Mouse (Mus musculus) liver, embryonic 13.5 days (tissue): ENCODE measurements around the gene Rad51b. TPM values are rescaled to one million over a fixed set of nuclear protein-coding genes. Genes with fewer than 3 reads are reported as not detected.
A peak's percentile ranks its signal among the peaks of the same experiment; 100 is the strongest.

Experiments used
- ATAC-seq: fragments of 200-750 bp; cut with Nextera tagmentation; 2 replicates; pipeline ENCODE4 v1.8.0; 2017; ENCODE audit warnings: low read depth, mild to moderate bottlenecking, moderate number of reproducible peaks, moderate library complexity
- DNase-seq: peaks from one replicate; pipeline ENCODE4 v3.0.0; 2022
- H3K27ac ChIP-seq: fragments of 300-500 bp; sonication (generic); 2 replicates; pipeline ENCODE4 v1.5.1; 2015; ENCODE audit warnings: moderate library complexity, mild to moderate bottlenecking, inconsistent platforms
- H3K27me3 ChIP-seq: fragments of 300-500 bp; sonication (generic); 2 replicates; pipeline ENCODE4 v1.6.1; 2015; ENCODE audit warnings: mild to moderate bottlenecking, inconsistent platforms
- H3K36me3 ChIP-seq: fragments of 300-500 bp; sonication (generic); 2 replicates; pipeline ENCODE4 v1.6.1; 2015; ENCODE audit warnings: mild to moderate bottlenecking, inconsistent platforms
- H3K4me1 ChIP-seq: fragments of 300-500 bp; sonication (generic); replicated peaks from 2 replicates; pipeline ENCODE4 v1.6.1; 2015; ENCODE audit warnings: inconsistent platforms
- H3K4me2 ChIP-seq: fragments of 300-500 bp; sonication (generic); 2 replicates; pipeline ENCODE4 v1.6.1; 2015; ENCODE audit warnings: inconsistent platforms, mild to moderate bottlenecking, moderate library complexity
- H3K4me3 ChIP-seq: fragments of 300-500 bp; sonication (generic); replicated peaks from 2 replicates; pipeline ENCODE4 v1.5.1; 2015; ENCODE audit warnings: mild to moderate bottlenecking, inconsistent platforms
- H3K9ac ChIP-seq: fragments of 300-500 bp; sonication (generic); 2 replicates; pipeline ENCODE4 v1.6.1; 2015; ENCODE audit warnings: mild to moderate bottlenecking, inconsistent platforms
- H3K9me3 ChIP-seq: fragments of 300-500 bp; sonication (generic); replicated peaks from 2 replicates; pipeline ENCODE4 v1.6.1; 2016; ENCODE audit warnings: inconsistent platforms
- WGBS: fragments of 180-500 bp; shearing (Covaris S2); methylation state at CpG from one replicate; pipeline ENCODE4 v1.1.7; 2015; ENCODE audit not compliant: insufficient replicate concordance; 5-methylcytosine and 5-hydroxymethylcytosine counted together
- polyA plus RNA-seq: library from polyadenylated mRNA; unstranded; fragments of >200 nt; fragmentation: Nextera tagmentation; extraction: Ambion mirVana; gene quantifications from 2 replicates; pipeline ENCODE4 v1.2.1, GENCODE M21; 2015

The Rad51b gene
- polyA plus RNA-seq, 1 experiment from 2014 or later, result 5.5 TPM

DNA sequence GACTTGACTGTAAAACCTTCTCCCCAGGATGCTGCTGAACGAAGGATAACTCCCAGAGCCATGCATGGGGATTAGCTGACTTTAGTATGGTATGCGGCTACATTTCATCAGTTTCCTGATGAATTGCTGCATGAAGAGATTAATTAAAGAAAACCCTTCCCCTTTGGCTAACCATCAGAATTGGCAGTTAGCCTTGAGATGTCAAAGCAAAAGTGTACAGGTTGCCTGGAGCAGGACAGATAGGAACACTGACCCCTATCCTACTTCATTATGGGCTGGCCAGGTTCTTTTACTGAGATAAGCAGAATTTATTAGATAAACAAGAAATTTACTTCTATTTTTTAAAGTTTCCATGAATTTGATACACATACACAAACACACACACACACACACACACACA, 85.3 kb downstream of the Rad51b start:
- Histone ChIP-seq H3K4me3 (no peak overlapping the region), H3K4me2 (no peak overlapping the region), H3K27me3 (no peaks in the 10 kb centered on the region), H3K36me3 (no peaks in the 10 kb centered on the region), H3K4me1 (peaks cover 27% of the 10 kb centered on the region), H3K9me3 (no peaks in the 10 kb centered on the region), H3K27ac (no peak overlapping the region), H3K9ac (no peak overlapping the region)
- ATAC-seq, result no peak
- WGBS, result 74% methylated on average over 2 of the region's 2 CpGs
- DNase-seq, result no peak

DNA sequence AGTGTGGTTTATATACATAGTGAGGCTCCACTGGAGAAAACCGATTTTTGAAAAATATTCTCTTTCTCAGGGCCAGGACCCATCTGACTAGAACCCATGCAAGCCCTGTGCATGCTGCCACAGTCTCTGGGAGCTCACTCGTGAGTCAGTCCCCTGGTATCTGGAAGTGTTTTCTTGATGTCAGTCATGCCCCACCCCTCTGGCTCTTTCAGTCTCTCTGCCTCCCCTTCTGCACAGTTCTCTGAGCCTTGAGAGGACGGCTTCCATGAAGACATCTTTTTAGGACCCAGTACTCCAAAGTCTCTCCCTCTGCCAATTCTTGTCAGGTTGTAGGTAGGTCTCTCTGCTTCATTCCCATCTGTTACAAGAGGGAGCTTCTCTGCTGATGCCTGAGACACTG, 86.5 kb downstream of the Rad51b start:
- WGBS, result 41% methylated on average over 3 of the region's 3 CpGs
- no peak for ATAC-seq

DNA sequence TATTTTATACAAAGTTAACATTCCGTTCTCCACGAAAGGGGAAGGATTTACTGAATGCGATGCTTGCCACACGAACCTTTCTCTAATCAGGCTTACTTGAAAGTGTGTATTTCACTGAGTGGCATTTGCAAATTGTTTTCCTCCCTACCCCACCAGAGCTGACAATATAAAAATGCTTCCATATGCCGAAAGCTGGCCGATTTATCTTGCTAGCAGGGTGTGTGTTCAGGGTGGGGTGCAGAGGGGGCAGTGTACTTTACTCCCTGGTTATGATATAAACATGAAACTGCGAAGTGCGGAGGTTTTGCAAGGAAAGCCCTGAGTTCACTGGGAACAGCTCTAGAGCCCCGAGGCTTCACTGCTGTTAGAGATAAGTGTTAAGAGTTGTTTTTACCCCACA, 87.7 kb downstream of the Rad51b start:
- no peak overlapping the region for H3K9ac ChIP-seq

More for the DNA sequence above, 86.5 kb downstream of the Rad51b start:
- Histone ChIP-seq H3K4me2 (no peak overlapping the region), H3K4me3 (no peak overlapping the region), H3K9ac (no peak overlapping the region), H3K27me3 (no peaks in the 10 kb centered on the region), H3K9me3 (no peaks in the 10 kb centered on the region), H3K36me3 (no peaks in the 10 kb centered on the region), H3K4me1 (peaks cover 27% of the 10 kb centered on the region), H3K27ac (no peak overlapping the region)
- no peak for DNase-seq

DNA sequence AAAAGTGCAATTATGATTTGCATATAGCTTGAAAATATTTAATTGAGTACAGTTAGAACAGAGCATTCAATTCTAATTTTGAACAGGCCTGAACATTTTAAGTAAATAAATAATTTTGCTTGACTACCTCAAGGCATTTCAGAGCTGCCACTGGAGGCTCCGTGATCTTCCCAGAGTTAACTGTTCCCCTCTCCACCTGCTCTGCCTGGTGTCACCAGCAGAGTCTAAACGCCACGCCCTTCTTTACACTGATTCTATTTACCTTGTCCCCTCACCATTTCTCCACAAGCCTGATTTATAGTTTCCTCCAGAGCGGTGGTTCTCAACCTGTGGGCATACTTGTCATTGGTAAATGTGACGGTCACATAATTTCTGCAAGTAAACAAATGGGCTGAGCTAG, 88.1 kb downstream of the Rad51b start:
- ATAC-seq (no peak), DNase-seq (no peak)
- no peaks in the 10 kb centered on the region for H3K27me3 ChIP-seq
- H3K9me3 ChIP-seq, result no peaks in the 10 kb centered on the region
- no peak overlapping the region for H3K9ac ChIP-seq
- no peaks in the 10 kb centered on the region for H3K36me3 ChIP-seq
- no peak overlapping the region for H3K27ac ChIP-seq
- peaks cover 27% of the 10 kb centered on the region for H3K4me1 ChIP-seq
- H3K4me2 ChIP-seq, result no peak overlapping the region
- H3K4me3 ChIP-seq, result no peak overlapping the region
- 72% methylated on average over 5 of the region's 5 CpGs for WGBS

More for the DNA sequence above, 87.7 kb downstream of the Rad51b start:
- no peaks in the 10 kb centered on the region for H3K27me3 ChIP-seq
- no peak overlapping the region for H3K27ac ChIP-seq
- DNase-seq (no peak), ATAC-seq (no peak; the same call in 1 of the 2 replicates)
- WGBS, result 48% methylated on average over 9 of the region's 9 CpGs
- H3K9me3 ChIP-seq, result no peaks in the 10 kb centered on the region
- peak overlapping the region; percentile 26; the same call in 1 of the 2 replicates for H3K4me2 ChIP-seq
- H3K4me3 ChIP-seq, result no peak overlapping the region
- peaks cover 27% of the 10 kb centered on the region for H3K4me1 ChIP-seq
- no peaks in the 10 kb centered on the region for H3K36me3 ChIP-seq

DNA sequence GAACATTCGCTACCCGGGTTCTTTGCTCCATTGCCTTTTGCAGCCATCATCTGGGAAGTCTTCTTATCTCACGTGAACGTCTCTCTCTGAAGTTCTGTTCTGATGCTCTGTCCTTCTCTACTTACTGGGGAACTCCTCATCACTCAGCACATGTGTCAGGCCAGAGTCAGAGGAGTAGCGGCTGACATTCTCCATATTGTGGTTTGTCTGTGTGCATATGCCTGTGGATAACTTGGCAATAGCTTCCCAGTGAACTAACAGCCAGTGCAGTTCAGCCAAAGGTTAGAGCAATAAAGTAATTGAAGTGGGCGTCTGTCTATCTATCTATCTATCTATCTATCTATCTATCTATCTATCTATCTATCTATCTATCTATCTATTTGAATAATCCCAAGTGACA, 90.8 kb downstream of the Rad51b start:
- 65% methylated on average over 6 of the region's 6 CpGs for WGBS
- no peaks in the 10 kb centered on the region for H3K36me3 ChIP-seq
- DNase-seq (no peak), ATAC-seq (no peak)
- no peaks in the 10 kb centered on the region for H3K9me3 ChIP-seq
- no peak overlapping the region for H3K9ac ChIP-seq
- H3K27ac ChIP-seq, result no peak overlapping the region
- peaks cover 18% of the 10 kb centered on the region for H3K4me1 ChIP-seq
- H3K27me3 ChIP-seq, result no peaks in the 10 kb centered on the region
- H3K4me2 ChIP-seq, result no peak overlapping the region
- no peak overlapping the region for H3K4me3 ChIP-seq

DNA sequence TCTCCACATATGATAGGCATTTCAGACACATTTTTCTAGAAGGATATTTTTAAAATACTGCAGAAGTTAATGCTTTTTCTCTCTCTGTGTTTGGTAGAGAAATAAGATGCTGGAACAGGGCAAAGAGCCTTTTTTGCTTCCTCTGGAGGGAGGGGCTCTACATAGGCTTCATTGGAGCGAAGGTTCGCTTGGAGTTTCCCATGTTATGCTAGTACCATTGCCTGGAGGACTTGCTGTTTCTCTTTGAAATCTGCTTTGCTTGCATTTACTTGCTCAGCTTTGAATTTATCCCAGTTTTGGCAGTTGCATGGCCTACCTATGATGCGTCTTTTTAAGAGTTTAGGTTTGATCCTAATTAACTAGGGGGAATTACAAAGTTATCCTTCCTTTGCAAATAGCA, 92.2 kb downstream of the Rad51b start:
- no peak overlapping the region for H3K9ac ChIP-seq
- WGBS, result 91% methylated on average over 3 of the region's 3 CpGs
- H3K27ac ChIP-seq, result no peak overlapping the region

DNA sequence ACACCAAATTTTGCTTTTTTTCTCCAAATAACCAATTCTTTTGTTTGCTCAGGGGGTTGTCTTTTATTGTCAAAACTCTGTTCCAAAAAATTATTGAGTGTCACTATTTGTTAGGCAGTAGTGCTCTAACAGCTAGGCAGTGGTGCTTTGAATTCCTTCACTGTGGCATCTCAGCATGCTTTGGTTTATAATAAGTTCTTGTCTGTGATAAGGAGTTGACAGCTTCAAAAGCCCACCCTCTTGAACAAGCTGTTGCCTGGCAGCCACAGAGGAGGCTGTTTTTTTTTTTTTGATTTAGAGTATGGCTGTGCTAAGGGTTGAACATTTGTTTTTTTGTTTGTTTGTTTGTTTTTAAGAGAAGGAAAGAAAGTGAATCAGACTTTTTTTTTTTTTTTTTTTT, 92.9 kb downstream of the Rad51b start:
- Histone ChIP-seq H3K27me3 (no peaks in the 10 kb centered on the region), H3K27ac (no peak overlapping the region), H3K4me3 (no peak overlapping the region), H3K4me1 (peaks cover 4% of the 10 kb centered on the region; the same call in 1 of the 2 replicates), H3K9me3 (no peaks in the 10 kb centered on the region), H3K9ac (no peak overlapping the region), H3K4me2 (no peak overlapping the region), H3K36me3 (no peaks in the 10 kb centered on the region)
- DNase-seq (no peak), ATAC-seq (no peak)

More for the DNA sequence above, 92.2 kb downstream of the Rad51b start:
- H3K4me3 ChIP-seq, result no peak overlapping the region
- DNase-seq (no peak), ATAC-seq (no peak)
- H3K4me1 ChIP-seq, result peaks cover 12% of the 10 kb centered on the region
- H3K9me3 ChIP-seq, result no peaks in the 10 kb centered on the region
- no peaks in the 10 kb centered on the region for H3K27me3 ChIP-seq
- H3K4me2 ChIP-seq, result no peak overlapping the region
- no peaks in the 10 kb centered on the region for H3K36me3 ChIP-seq

DNA sequence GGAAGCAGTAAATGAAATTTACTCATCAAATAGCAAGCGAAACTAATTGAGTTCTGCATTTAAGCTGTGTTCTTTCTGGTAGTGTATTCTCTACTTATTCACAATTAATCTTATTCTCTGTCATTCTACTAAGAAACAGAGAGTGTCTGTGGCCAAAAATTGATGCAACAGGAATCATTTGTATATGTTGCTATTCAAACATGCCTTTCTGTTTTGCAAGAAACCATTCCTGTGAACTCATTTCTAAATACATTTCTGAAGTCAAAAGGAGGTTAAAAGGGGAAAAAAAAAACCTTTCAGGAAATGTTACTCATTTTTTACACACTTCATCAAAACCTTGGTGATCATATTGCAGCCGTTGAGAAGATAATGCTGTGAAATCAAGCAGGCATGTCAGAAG, 96.6 kb downstream of the Rad51b start:
- no peak overlapping the region for H3K9ac ChIP-seq
- no peaks in the 10 kb centered on the region for H3K27me3 ChIP-seq
- WGBS, result 78% methylated on average over 2 of the region's 2 CpGs
- H3K9me3 ChIP-seq, result no peaks in the 10 kb centered on the region
- H3K36me3 ChIP-seq, result no peaks in the 10 kb centered on the region
- H3K4me1 ChIP-seq, result no peaks in the 10 kb centered on the region
- ATAC-seq, result no peak
- no peak overlapping the region for H3K27ac ChIP-seq
- DNase-seq, result no peak
- H3K4me2 ChIP-seq, result no peak overlapping the region
- H3K4me3 ChIP-seq, result no peak overlapping the region

DNA sequence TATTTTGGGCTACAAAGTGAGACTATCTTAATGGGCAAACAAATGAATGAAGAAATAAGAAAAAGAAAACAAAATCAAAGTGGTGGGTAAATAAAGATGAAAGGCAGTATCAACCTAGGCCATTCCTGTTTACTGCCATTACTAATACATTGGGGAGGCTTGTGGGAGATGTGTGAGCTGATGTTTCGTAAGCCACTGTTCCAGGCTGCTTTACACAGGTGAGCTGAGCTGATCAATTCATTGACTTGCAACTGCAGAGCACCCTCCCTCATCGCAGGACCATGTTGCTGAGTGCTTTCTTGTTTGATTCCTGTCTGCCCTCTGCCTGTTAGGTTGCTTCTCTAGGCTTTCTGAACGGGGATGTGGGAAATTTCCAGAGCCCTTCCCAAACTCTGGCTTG, 106.9 kb downstream of the Rad51b start:
- no peak overlapping the region for H3K4me3 ChIP-seq
- no peaks in the 10 kb centered on the region for H3K27me3 ChIP-seq
- H3K9me3 ChIP-seq, result no peaks in the 10 kb centered on the region
- DNase-seq (no peak), ATAC-seq (no peak)
- no peaks in the 10 kb centered on the region for H3K4me1 ChIP-seq
- no peak overlapping the region for H3K9ac ChIP-seq
- H3K4me2 ChIP-seq, result no peak overlapping the region
- H3K27ac ChIP-seq, result no peak overlapping the region
- 64% methylated on average over 3 of the region's 3 CpGs for WGBS
- H3K36me3 ChIP-seq, result no peaks in the 10 kb centered on the region

DNA sequence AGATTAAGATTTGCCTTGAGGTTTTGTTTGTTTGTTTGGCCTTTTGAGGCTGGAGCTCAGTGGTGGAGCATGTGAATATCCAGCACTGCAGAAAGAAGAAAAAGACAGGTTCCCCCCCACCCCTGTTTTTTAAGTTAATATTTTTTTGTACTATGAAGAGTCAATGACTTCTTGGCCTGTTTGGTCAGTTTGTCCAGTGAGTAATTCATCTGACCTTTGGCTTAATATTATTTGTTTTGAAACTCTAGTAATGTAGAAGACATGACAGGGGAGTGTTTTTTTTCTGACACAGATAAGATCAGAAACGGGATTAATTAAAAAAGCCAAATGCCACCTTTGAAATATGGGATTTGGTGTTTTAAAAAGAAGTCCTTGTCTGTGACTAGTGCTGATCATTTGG, 107.4 kb downstream of the Rad51b start:
- no peak for DNase-seq
- Histone ChIP-seq H3K9me3 (no peaks in the 10 kb centered on the region), H3K9ac (no peak overlapping the region), H3K27ac (no peak overlapping the region), H3K27me3 (no peaks in the 10 kb centered on the region), H3K4me2 (no peak overlapping the region), H3K36me3 (no peaks in the 10 kb centered on the region), H3K4me3 (no peak overlapping the region), H3K4me1 (no peaks in the 10 kb centered on the region)
- 57% methylated on average over 1 of the region's 1 CpGs for WGBS
- ATAC-seq, result no peak

DNA sequence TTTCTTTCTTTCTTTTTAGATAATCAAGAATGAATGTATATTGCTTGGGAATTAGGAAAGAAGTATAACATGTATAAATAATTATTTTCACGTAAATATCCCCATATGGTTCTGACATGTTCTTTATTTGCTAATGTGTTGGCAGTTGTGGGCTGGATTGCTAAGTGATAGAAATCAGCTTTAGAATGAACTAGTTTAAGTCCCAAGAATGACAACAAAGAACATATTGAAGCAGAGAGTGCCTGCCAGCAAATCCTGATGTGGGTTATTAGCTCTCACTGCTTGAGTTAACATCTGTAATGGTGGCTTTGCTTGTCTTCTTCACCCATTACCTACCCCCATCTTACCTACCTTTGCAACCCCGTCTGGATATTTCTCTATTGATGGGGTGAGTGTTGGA, 111.6 kb downstream of the Rad51b start:
- H3K9me3 ChIP-seq, result no peaks in the 10 kb centered on the region
- 72% methylated on average over 2 of the region's 2 CpGs for WGBS

DNA sequence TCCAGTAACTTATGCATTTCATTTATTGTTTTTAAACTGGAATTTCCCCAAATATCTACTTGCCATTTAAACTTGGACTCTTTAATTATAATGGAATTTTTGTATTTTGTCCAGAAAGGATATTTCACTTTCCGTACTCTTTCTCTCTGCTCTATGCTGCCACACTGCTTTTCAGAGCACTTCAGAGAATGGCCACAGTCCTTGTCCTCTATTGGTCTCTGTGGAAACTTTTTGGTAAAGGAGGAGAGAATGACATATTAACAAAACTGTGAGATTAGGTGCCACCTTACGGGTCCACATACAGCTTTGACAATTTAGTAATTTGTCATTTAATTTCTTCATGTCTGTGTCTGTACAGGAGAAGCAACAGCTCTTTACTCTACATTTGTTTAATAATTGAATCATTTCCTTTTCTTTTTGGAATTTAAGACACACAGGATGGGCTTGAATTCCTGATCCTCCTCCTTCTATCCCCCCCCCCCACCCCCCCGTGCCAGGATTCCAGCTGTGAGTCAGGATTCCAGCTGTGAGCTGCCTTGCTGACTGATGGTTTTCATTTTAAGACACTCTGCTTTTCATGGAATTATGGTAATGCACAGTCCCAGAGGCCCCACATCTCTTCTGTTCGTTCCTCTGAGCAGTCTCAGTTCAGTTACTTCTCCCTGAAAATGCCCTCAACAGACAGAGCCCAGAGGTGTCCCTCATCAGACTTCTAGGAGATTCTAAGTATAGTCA, 112.2 kb downstream of the Rad51b start:
- Histone ChIP-seq H3K27me3 (no peaks in the 10 kb centered on the region), H3K9me3 (no peaks in the 10 kb centered on the region), H3K36me3 (no peaks in the 10 kb centered on the region), H3K4me1 (no peaks in the 10 kb centered on the region), H3K9ac (no peak overlapping the region), H3K27ac (no peak overlapping the region), H3K4me3 (no peak overlapping the region), H3K4me2 (no peak overlapping the region)
- ATAC-seq (no peak), DNase-seq (no peak)
- WGBS, result 66% methylated on average over 4 of the region's 4 CpGs

More for the DNA sequence above, 111.6 kb downstream of the Rad51b start:
- ATAC-seq, result no peak
- no peaks in the 10 kb centered on the region for H3K27me3 ChIP-seq
- no peak for DNase-seq
- no peaks in the 10 kb centered on the region for H3K4me1 ChIP-seq
- no peak overlapping the region for H3K4me2 ChIP-seq
- H3K36me3 ChIP-seq, result no peaks in the 10 kb centered on the region
- no peak overlapping the region for H3K9ac ChIP-seq
- H3K4me3 ChIP-seq, result no peak overlapping the region
- H3K27ac ChIP-seq, result no peak overlapping the region
